Mouse (Mus musculus): Measurements from ENCODE around the gene Taar7b. TPM values are rescaled to one million over a fixed set of nuclear protein-coding genes. Genes with fewer than 3 reads are reported as not detected.

The Taar7b gene
- polyA plus RNA-seq, 1 experiment, result not detected

- TF ChIP-seq POLR2A (IDR thresholded peaks at IDR 0.05; ENCODE audit: borderline replicate concordance, low read depth, low read length) (no peak), CTCF (IDR thresholded peaks at IDR 0.05; ENCODE audit: low read depth, low read length) (no peak)
- H3K4me1 ChIP-seq (ENCODE audit: control insufficient read depth, insufficient read depth, low read length), result peaks cover 4% of the 10 kb centered on the region
- H3K4me3 ChIP-seq (ENCODE audit: insufficient read depth, low read length), result no peak overlapping the region
- peak overlapping the region; percentile 35; the same call in 1 of the 2 replicates for H3K27ac ChIP-seq (ENCODE audit: insufficient read depth, low read depth, low read length)
Observed at GRCm38 (mm10) chr10:24040120-24040869, 40.6 kb downstream of the Taar7b start.

GRCm38 (mm10) chr10:24049210-24049609 is 49.5 kb downstream of the Taar7b start, which contains the start of gene Taar7f:
Taar7f (plus strand) TSS chr10:24049510.
- no peaks in the 10 kb centered on the region for H3K4me1 ChIP-seq (ENCODE audit: control insufficient read depth, insufficient read depth, low read length)
- no peak for TF ChIP-seq CTCF (IDR thresholded peaks at IDR 0.05; ENCODE audit: low read depth, low read length)
- TF ChIP-seq POLR2A (IDR thresholded peaks at IDR 0.05; ENCODE audit: borderline replicate concordance, low read depth, low read length), result no peak
- no peak within 1 kb of the TSS for H3K27ac ChIP-seq (ENCODE audit: insufficient read depth, low read depth, low read length)
- no peak within 1 kb of the TSS for H3K4me3 ChIP-seq (ENCODE audit: insufficient read depth, low read length)

Other genes with a start within 250 kb of the Taar7b start
- gene Rps12, start 212.7 kb upstream of the Taar7b start, polyA plus RNA-seq (2012; ENCODE audit: insufficient read depth, insufficient read length, missing spikeins), result 182 and 264 TPM in 2 replicates
- gene Slc18b1, start 203.0 kb upstream of the Taar7b start, polyA plus RNA-seq (2012; ENCODE audit: insufficient read depth, insufficient read length, missing spikeins), result 1.0 and 6.7 TPM in 2 replicates
- 1.8 TPM in 2 replicates for gene Vnn3, start 148.5 kb upstream of the Taar7b start, polyA plus RNA-seq (2012; ENCODE audit: insufficient read depth, insufficient read length, missing spikeins)
- not detected in 2 replicates for gene Vnn1, start 105.3 kb upstream of the Taar7b start, polyA plus RNA-seq (2012; ENCODE audit: insufficient read depth, insufficient read length, missing spikeins)
- gene Taar1, start 79.6 kb upstream of the Taar7b start, polyA plus RNA-seq (2012; ENCODE audit: insufficient read depth, insufficient read length, missing spikeins), result not detected in 2 replicates
- gene Taar2, start 61.4 kb upstream of the Taar7b start, polyA plus RNA-seq (2012; ENCODE audit: insufficient read depth, insufficient read length, missing spikeins), result not detected in 2 replicates
- gene Taar3, start 50.4 kb upstream of the Taar7b start, polyA plus RNA-seq (2012; ENCODE audit: insufficient read depth, insufficient read length, missing spikeins), result not detected in 2 replicates
- not detected in 2 replicates for gene Taar4, start 39.4 kb upstream of the Taar7b start, polyA plus RNA-seq (2012; ENCODE audit: insufficient read depth, insufficient read length, missing spikeins)
- gene Taar5, start 29.2 kb upstream of the Taar7b start, polyA plus RNA-seq (2012; ENCODE audit: insufficient read depth, insufficient read length, missing spikeins), result not detected in 2 replicates
- not detected in 2 replicates for gene Taar6, start 14.3 kb upstream of the Taar7b start, polyA plus RNA-seq (2012; ENCODE audit: insufficient read depth, insufficient read length, missing spikeins)
- gene Taar7a, start 6.5 kb upstream of the Taar7b start, polyA plus RNA-seq (2012; ENCODE audit: insufficient read depth, insufficient read length, missing spikeins), result not detected in 2 replicates
- not detected in 2 replicates for gene Taar7d, start 27.3 kb downstream of the Taar7b start, polyA plus RNA-seq (2012; ENCODE audit: insufficient read depth, insufficient read length, missing spikeins)
- not detected in 2 replicates for gene Taar7e, start 37.7 kb downstream of the Taar7b start, polyA plus RNA-seq (2012; ENCODE audit: insufficient read depth, insufficient read length, missing spikeins)
- not detected in 2 replicates for gene Taar7f, start 49.6 kb downstream of the Taar7b start, polyA plus RNA-seq (2012; ENCODE audit: insufficient read depth, insufficient read length, missing spikeins)
- gene Taar8a, start 76.6 kb downstream of the Taar7b start, polyA plus RNA-seq (2012; ENCODE audit: insufficient read depth, insufficient read length, missing spikeins), result not detected in 2 replicates
- not detected in 2 replicates for gene Taar8b, start 92.4 kb downstream of the Taar7b start, polyA plus RNA-seq (2012; ENCODE audit: insufficient read depth, insufficient read length, missing spikeins)
- not detected in 2 replicates for gene Taar8c, start 102.0 kb downstream of the Taar7b start, polyA plus RNA-seq (2012; ENCODE audit: insufficient read depth, insufficient read length, missing spikeins)
- not detected in 2 replicates for gene Taar9, start 109.6 kb downstream of the Taar7b start, polyA plus RNA-seq (2012; ENCODE audit: insufficient read depth, insufficient read length, missing spikeins)
- 140 and 151 TPM in 2 replicates for gene Stx7, start 149.4 kb downstream of the Taar7b start, polyA plus RNA-seq (2012; ENCODE audit: insufficient read depth, insufficient read length, missing spikeins)
- gene Moxd1, start 223.6 kb downstream of the Taar7b start, polyA plus RNA-seq (2012; ENCODE audit: insufficient read depth, insufficient read length, missing spikeins), result not detected in 2 replicates

Data from bone marrow macrophage, adult 2 months (primary cell).